Mouse (Mus musculus): ENCODE measurements at regions not wholly inside any gene's neighbourhood (a gene's known extent, or its start where the extent isn't known, plus 50 kb on each side); places are given as distances from the start of the nearest gene placed in this dataset.
A peak's percentile ranks its signal among the peaks of the same experiment; 100 is the strongest.
"Not testable (repeated sequence)": the region's sequence is repeated elsewhere in the genome, so short reads cannot be mapped to it uniquely, and the experiment has no call there.

GRCm38 (mm10) chr8:24386462-24386861 lies 339.2 kb downstream of the Adam3 start:
- peak; percentile 77 for DNase-seq

DNA sequence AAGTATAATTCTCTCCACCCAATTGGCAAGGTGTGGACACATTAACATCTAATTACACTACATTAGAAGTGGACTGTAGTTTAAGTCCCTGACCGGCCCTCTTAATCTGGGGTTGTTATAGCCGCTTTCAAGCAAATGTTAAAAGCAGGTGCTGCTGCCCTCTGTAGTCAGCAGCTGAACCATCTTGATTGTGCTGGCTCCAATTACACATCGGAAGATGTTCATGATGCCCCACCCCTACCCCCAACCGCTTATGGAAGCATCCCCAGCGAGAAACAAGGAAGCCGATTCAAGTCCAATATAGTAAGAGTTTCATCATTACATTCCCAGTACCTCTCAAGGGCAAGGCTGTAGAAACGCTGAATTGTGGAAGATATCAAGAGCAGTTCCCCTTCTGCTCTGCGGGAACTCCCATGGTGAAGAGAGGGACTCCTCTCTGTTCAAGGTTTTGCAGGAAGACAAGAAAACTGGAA lies 341.7 kb downstream of the Adam3 start:
- no peak for DNase-seq

- no peak for DNase-seq
Measured at GRCm38 (mm10) chr8:24383130-24383962, 342.3 kb downstream of the Adam3 start.

DNA sequence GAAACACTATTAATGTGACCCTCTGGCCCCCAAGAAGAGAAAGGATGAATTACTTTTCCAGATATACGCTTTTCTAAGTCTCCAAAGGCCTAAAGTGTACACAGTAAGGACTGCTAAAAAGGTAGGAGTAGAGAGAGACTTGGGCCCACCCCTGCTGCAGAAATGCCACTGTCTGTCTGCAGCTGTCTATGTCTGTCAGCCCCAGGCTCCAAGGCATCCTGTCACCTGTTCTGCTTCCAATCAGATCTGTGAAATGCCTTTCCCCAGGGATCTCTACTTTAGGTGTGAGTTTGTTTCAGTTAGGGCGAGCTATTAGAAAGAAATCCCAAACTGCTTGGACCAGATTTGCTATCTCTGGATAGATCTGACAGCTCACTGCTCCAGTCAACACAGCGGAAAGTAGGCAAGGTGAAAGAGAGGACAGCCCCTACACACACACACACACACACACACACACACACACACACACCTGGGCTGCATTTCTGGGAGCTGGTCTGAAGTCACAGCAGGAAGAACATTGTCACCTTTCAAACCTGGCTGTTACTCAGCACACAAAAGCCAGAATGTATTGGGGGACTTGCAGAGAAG lies 343.9 kb downstream of the Adam3 start:
- DNase-seq: no peak

- no peak for DNase-seq
Measured at GRCm38 (mm10) chr8:24378070-24378469, 347.6 kb downstream of the Adam3 start.

GRCm38 (mm10) chr8:24376846-24377245 lies 348.8 kb downstream of the Adam3 start:
- not testable (repeated sequence) for DNase-seq

- DNase-seq: no peak
Measured at GRCm38 (mm10) chr8:24374503-24374902, 351.1 kb downstream of the Adam3 start.

GRCm38 (mm10) chr8:24372068-24372467 lies 353.6 kb downstream of the Adam3 start:
- DNase-seq: no peak

DNA sequence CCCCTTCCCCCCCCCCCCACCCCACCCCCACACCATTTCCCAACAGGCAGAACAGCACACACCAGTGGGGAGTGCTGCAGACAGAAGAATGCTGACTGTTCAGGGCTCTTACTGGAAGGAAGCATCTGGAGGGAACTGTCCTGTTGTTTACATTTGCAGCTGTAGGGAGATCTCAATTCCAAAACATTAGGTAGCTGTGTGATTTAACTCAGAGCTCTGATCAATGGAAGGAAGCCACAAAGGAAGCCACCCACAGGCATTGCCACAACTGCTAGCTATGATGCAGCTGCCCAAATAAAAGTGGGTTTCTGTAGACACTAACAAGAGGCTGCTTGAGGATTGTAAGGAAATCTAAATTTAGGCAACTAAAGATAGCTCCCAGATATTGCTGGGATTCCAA lies 359.7 kb downstream of the Adam3 start:
- peak; percentile 10 for DNase-seq

- DNase-seq: no peak
Measured at GRCm38 (mm10) chr8:24364685-24365084, 361.0 kb downstream of the Adam3 start.

- no peak for DNase-seq
Measured at GRCm38 (mm10) chr8:24359022-24359600, 366.5 kb downstream of the Adam3 start.

DNA sequence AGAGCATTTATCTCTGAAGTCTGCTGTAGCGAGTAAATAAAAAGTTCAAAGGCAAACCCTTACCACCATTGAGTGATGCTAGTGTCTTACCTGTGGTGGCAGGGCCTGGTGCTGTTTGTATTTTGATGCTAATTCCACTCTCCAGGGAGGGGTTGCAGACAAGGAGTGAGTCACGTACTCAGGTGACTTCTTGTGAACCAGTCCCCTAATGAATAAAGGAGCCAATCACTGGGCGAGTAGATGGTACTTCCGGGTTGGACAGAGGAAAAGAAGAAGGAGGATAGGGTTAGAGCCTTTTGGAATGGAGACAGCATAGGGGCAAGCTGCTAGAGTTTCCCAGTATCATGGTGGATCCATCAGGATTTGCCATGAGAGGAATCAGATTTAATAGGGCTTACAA lies 370.5 kb downstream of the Adam3 start:
- no peak for DNase-seq

DNA sequence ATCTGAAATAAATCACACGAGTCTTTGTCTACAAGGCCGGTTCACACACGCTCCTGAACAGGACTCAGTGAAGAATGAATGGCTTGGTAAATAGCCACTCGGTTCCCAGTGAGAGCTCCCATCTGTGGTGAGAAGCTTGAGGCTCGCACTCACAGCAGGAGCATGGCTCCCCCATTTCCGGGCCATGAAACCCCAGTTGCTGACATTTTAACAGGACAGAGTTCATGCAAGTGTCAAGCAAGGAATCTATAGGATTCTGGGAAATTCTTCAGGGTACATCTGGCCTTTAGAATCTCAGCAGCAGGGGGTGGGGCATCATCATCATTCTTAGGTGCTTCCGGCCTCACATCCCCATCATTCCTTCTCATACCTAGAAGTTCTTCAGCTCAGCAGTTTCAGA lies 371.8 kb downstream of the Adam3 start:
- no peak for DNase-seq

GRCm38 (mm10) chr8:24352322-24352721 lies 373.3 kb downstream of the Adam3 start:
- DNase-seq: no peak

DNA sequence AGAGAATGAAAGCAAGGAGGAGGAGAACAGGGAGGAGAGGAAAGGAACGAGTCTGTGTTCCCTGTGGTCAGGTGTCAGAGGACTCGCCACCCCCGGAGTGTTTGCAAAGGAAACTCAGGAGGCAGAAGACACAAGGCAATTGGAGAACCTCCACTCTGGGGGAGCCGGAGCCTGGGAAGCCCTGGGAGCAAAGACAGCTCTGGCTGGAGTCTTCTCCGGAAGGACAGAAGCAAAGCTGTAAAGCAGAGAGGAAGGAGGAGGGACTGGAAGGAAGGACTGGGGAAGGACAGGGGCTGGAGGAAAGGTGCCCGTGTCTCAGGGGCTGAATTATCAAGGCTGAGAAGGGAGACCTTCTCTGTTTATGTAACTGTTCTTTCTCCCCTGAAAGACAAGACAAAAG lies 373.9 kb downstream of the Adam3 start:
- DNase-seq: no peak

DNA sequence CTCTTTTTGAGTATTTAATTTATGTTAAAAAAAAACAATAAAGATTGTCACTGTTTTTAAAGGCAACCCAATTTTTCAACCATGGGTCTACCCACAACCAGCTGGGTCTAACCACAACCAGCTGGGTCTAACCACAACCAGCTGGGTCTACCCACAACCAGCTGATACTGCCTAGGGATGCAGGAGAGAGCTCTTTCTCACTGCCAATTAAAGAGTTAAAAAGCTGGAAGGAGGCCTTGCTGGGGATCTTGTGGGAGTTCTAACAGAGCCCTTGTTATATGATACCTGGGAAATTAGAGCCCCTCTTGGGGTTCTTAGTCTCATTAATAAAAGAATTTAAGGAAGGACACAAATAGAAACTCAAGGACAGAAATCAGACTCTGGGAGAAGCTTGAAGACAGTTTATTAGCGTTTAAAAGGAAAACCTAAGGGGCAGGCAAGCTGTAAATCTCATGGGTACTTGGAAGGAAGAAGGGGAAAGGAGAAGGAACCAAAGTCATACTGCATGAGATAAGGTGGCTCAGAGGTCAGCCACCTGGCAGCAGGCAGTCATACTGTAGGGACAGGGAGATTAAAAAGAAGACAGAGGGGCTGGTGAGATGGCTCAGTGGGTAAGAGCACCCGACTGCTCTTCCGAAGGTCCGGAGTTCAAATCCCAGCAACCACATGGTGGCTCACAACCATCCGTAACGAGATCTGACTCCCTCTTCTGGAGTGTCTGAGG lies 379.1 kb downstream of the Adam3 start:
- no peak for DNase-seq

GRCm38 (mm10) chr8:24338694-24339093 lies 387.0 kb downstream of the Adam3 start:
- DNase-seq: no peak

DNA sequence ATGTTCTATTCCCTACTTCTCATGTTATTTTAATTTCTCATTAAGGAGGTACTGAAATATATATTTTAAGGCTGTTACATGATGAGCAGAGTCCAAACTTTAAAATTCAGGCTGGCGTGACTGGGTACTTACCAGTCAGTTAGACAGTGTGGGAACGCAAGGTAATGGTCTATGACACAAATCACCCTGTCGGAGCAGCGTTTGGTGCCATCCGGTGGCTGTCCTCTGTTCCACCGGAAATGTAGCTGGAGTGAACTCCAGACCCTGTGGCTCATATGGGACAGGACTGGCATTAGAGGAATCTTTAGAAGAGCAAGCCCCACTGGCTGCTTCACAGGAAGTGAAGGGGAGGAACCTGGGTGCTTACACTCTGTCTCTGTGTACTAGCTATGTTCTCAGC lies 388.0 kb downstream of the Adam3 start:
- DNase-seq: peak; percentile 1

- no peak for DNase-seq
Measured at GRCm38 (mm10) chr8:24335709-24336108, 389.9 kb downstream of the Adam3 start.

GRCm38 (mm10) chr8:24333705-24334104 lies 391.9 kb downstream of the Adam3 start:
- no peak for DNase-seq

DNA sequence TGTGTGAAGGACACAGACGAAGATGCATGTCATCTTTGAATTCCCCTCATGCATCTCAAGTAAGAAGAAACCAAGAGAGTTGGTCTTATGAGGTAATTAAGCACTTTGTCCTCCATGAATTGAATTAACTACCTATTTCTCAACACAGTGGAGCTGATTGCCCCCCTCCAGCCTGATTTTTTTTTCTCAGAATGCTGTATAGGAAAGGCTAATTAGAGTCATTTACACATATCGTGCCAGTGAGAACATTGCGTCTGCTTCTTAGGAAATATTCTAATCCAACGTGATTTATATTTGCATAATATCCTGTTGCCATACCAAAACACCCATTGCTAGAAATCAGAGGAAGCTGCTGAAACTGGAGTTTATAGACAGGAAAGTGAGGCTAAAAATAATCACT lies 414.8 kb downstream of the Adam3 start:
- DNase-seq: no peak

DNA sequence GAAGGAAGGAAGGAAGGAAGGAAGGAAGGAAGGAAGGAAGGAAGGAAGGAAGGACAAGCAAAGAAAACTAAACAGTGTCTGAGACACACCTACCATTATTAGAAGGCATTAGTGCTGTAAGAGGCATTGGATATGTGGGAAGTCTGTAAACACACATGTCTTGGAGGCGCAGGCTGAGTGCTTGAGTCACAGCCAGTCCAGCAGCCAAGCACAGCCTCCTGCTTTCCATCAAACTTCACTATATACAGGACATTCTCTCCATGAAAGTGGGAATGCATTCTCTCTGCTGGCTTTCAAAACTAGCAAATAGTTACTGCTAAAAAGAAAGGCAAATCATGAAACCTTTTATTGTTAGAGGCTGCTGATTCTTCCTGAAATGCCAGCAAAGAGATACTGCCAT lies 431.1 kb downstream of the Adam3 start:
- DNase-seq: peak; percentile 7

- DNase-seq: no peak
Measured at GRCm38 (mm10) chr8:24287861-24288260, 437.8 kb downstream of the Adam3 start.

Data from lung, postnatal 36 days (tissue).